Mouse (Mus musculus) embryonic facial prominence, embryonic 15.5 days (tissue): ENCODE results near the gene Nsg2. TPM values are rescaled to one million over a fixed set of nuclear protein-coding genes. Genes with fewer than 3 reads are reported as not detected.

Experiments
- polyA plus RNA-seq: library from polyadenylated mRNA; unstranded; fragments of >200 nt; fragmentation: Nextera tagmentation; extraction: Ambion mirVana; gene quantifications from 2 replicates; pipeline ENCODE4 v1.2.1, GENCODE M21; 2015

Gene Nsg2
- polyA plus RNA-seq, 1 experiment from 2014 or later = 7.7 TPM

Other genes with a start within 250 kb of the Nsg2 start
- 3.4 and 3.8 TPM in 2 replicates for gene Cpeb4, start 128.3 kb upstream of the Nsg2 start, polyA plus RNA-seq
- not detected in 2 replicates for gene 4930524B15Rik, start 34.9 kb upstream of the Nsg2 start, polyA plus RNA-seq
- 0.08 and 0.13 TPM in 2 replicates for gene Il9r, start 199.8 kb downstream of the Nsg2 start, polyA plus RNA-seq
- 47.8 and 48.3 TPM in 2 replicates for gene Snrnp25, start 205.0 kb downstream of the Nsg2 start, polyA plus RNA-seq
- gene Rhbdf1, start 221.8 kb downstream of the Nsg2 start, polyA plus RNA-seq = 78.2 and 88.7 TPM in 2 replicates
- gene Mpg, start 226.0 kb downstream of the Nsg2 start, polyA plus RNA-seq = 36.1 and 38.9 TPM in 2 replicates